Mouse (Mus musculus) left cerebral cortex, adult 2 months (tissue): Measurements from ENCODE around the gene Sem1. TPM values are rescaled to one million over a fixed set of nuclear protein-coding genes. Genes with fewer than 3 reads are reported as not detected.
"Not testable (repeated sequence)": the region's sequence is repeated elsewhere in the genome, so short reads cannot be mapped to it uniquely, and the experiment has no call there.

Experiments used
- DNase-seq, 2 experiments: peaks; one replicate each; pipeline ENCODE4 v3.0.0; 2021 to 2022; ENCODE audit warnings: low spot score in 2 of 2, mixed read lengths in 1 of 2; ENCODE audit errors: extremely low spot score in 1 of 2
- H3K27ac ChIP-seq: fragments of 200-600 bp; 2 replicates; pipeline ENCODE4 v1.8.1; 2022
- H3K4me3 ChIP-seq: fragments of 200-600 bp; 2 replicates; pipeline ENCODE4 v1.8.1; 2022
- CTCF ChIP-seq: fragments of 200-600 bp; IDR thresholded peaks from 2 replicates; pipeline ENCODE4 v1.8.1; 2022; ENCODE audit warnings: antibody characterized with exemption, mild to moderate bottlenecking, moderate library complexity
- intact Hi-C: fragments of 180-260 bp; cut with DNase I; formaldehyde crosslinking; loops from one replicate; pipeline ENCODE4 v1.15.1; 2025
- total RNA-seq, 2 experiments: library from RNA; stranded (reverse); gene quantifications; 2 replicates each; pipeline ENCODE4 v1.2.3; 2021

The Sem1 gene
- total RNA-seq, 2 experiments from 2014 or later, result 41.5 to 45.3 TPM

- Histone ChIP-seq H3K4me3 (no peak overlapping the region), H3K27ac (no peak overlapping the region)
- no peak for TF ChIP-seq CTCF
- DNase-seq, result no peak
- intact Hi-C loops, result no loop called here
Observed at GRCm38 (mm10) chr6:6562716-6563115, 15.7 kb downstream of the Sem1 start.

- H3K27ac ChIP-seq, result no peak overlapping the region
- intact Hi-C loops, result no loop called here
- no peak for DNase-seq
- H3K4me3 ChIP-seq, result no peak overlapping the region
- TF ChIP-seq CTCF, result no peak
Observed at GRCm38 (mm10) chr6:6557647-6558046, 20.8 kb downstream of the Sem1 start.

- no peak overlapping the region for H3K27ac ChIP-seq
- no peak overlapping the region for H3K4me3 ChIP-seq
- TF ChIP-seq CTCF, result no peak
- DNase-seq, result no peak
- intact Hi-C loops, result no loop called here
Observed at GRCm38 (mm10) chr6:6552006-6552405, 26.5 kb downstream of the Sem1 start.

- H3K27ac ChIP-seq, result no peak overlapping the region
- H3K4me3 ChIP-seq, result no peak overlapping the region
- DNase-seq, result no peak
- no peak for TF ChIP-seq CTCF
- intact Hi-C loops, result no loop called here
Observed at GRCm38 (mm10) chr6:6547997-6548396, 30.5 kb downstream of the Sem1 start.

- no peak for DNase-seq
- intact Hi-C loops, result no loop called here
- no peak for TF ChIP-seq CTCF
- no peak overlapping the region for H3K27ac ChIP-seq
- no peak overlapping the region for H3K4me3 ChIP-seq
Observed at GRCm38 (mm10) chr6:6544255-6544645, 34.2 kb downstream of the Sem1 start.

GRCm38 (mm10) chr6:6543606-6544254, 34.7 kb downstream of the Sem1 start:
- H3K27ac ChIP-seq, result no peak overlapping the region
- intact Hi-C loops, result no loop called here
- TF ChIP-seq CTCF, result no peak
- no peak for DNase-seq
- no peak overlapping the region for H3K4me3 ChIP-seq

GRCm38 (mm10) chr6:6542133-6542532, 36.3 kb downstream of the Sem1 start:
- Histone ChIP-seq H3K27ac (no peak overlapping the region), H3K4me3 (no peak overlapping the region)
- intact Hi-C loops, result no loop called here
- DNase-seq, result no peak
- no peak for TF ChIP-seq CTCF

- TF ChIP-seq CTCF, result no peak
- DNase-seq, result no peak
- intact Hi-C loops, result no loop called here
- Histone ChIP-seq H3K4me3 (no peak overlapping the region), H3K27ac (no peak overlapping the region)
Observed at GRCm38 (mm10) chr6:6536781-6537466, 41.5 kb downstream of the Sem1 start.

GRCm38 (mm10) chr6:6536359-6536758, 42.1 kb downstream of the Sem1 start:
- H3K27ac ChIP-seq, H3K4me3 ChIP-seq, intact Hi-C loops, DNase-seq: not testable (repeated sequence)
